Mouse (Mus musculus): ENCODE measurements around the gene Tnfrsf13b. TPM values are rescaled to one million over a fixed set of nuclear protein-coding genes. Genes with fewer than 3 reads are reported as not detected.
A peak's percentile ranks its signal among the peaks of the same experiment; 100 is the strongest.
"Not testable (repeated sequence)": the region's sequence is repeated elsewhere in the genome, so short reads cannot be mapped to it uniquely, and the experiment has no call there.

Tnfrsf13b gene
- total RNA-seq, 4 experiments from 2014 or later, result 0.76 to 2.3 (median 1.5) TPM

GRCm38 (mm10) chr11:61170184-61170583, 43.6 kb downstream of the Tnfrsf13b start:
- DNase-seq (ENCODE audit: low spot score in 2 of 2), result no peak

GRCm38 (mm10) chr11:61173477-61173876, 46.9 kb downstream of the Tnfrsf13b start:
- DNase-seq (ENCODE audit: low spot score in 2 of 2), result not testable (repeated sequence)

GRCm38 (mm10) chr11:61174291-61174820, 47.8 kb downstream of the Tnfrsf13b start:
- peak in 1 of 2 experiments; percentile 40 for DNase-seq (ENCODE audit: low spot score in 2 of 2)

- peak; percentile 98 to 100 for DNase-seq (ENCODE audit: low spot score in 2 of 2)
Measured at GRCm38 (mm10) chr11:61174821-61175658, 48.5 kb downstream of the Tnfrsf13b start, which contains the start of gene Usp22. Gene Usp22 (minus strand): TSS chr11:61175055.

GRCm38 (mm10) chr11:61175778-61176177, 49.2 kb downstream of the Tnfrsf13b start:
- DNase-seq (ENCODE audit: low spot score in 2 of 2), result no peak

- no peak for DNase-seq (ENCODE audit: low spot score in 2 of 2)
Measured at GRCm38 (mm10) chr11:61176321-61176720, 49.8 kb downstream of the Tnfrsf13b start.

- DNase-seq (ENCODE audit: low spot score in 2 of 2), result no peak
Measured at GRCm38 (mm10) chr11:61180361-61180760, 53.8 kb downstream of the Tnfrsf13b start.

GRCm38 (mm10) chr11:61181624-61182023, 55.1 kb downstream of the Tnfrsf13b start:
- no peak for DNase-seq (ENCODE audit: low spot score in 2 of 2)

GRCm38 (mm10) chr11:61183820-61184219, 57.3 kb downstream of the Tnfrsf13b start:
- DNase-seq (ENCODE audit: low spot score in 2 of 2), result no peak

GRCm38 (mm10) chr11:61190776-61191175, 64.2 kb downstream of the Tnfrsf13b start:
- no peak for DNase-seq (ENCODE audit: low spot score in 2 of 2)

- DNase-seq (ENCODE audit: low spot score in 2 of 2), result not testable (repeated sequence)
Measured at GRCm38 (mm10) chr11:61192123-61192522, 65.6 kb downstream of the Tnfrsf13b start.

- DNase-seq (ENCODE audit: low spot score in 2 of 2), result no peak
Measured at GRCm38 (mm10) chr11:61192779-61193178, 66.2 kb downstream of the Tnfrsf13b start.

GRCm38 (mm10) chr11:61193392-61193791, 66.8 kb downstream of the Tnfrsf13b start:
- DNase-seq (ENCODE audit: low spot score in 2 of 2), result peak in 1 of 2 experiments; percentile 54

GRCm38 (mm10) chr11:61196616-61197353, 70.2 kb downstream of the Tnfrsf13b start:
- no peak for DNase-seq (ENCODE audit: low spot score in 2 of 2)

- no peak for DNase-seq (ENCODE audit: low spot score in 2 of 2)
Measured at GRCm38 (mm10) chr11:61197935-61198334, 71.4 kb downstream of the Tnfrsf13b start.

Other genes starting within 250 kb of the Tnfrsf13b start
- 10 to 100 TPM; 26.7 to 33.3 (median 30.3) TPM for gene Tmem11, start 247.5 kb upstream of the Tnfrsf13b start, total RNA-seq (2022)
- gene Natd1, start 212.0 kb upstream of the Tnfrsf13b start, total RNA-seq (2022), result 10 to 100 TPM in 3 of 4 experiments, 1 to 10 TPM in 1; 9.6 to 13.4 (median 11.9) TPM
- gene Map2k3, start 194.7 kb upstream of the Tnfrsf13b start, total RNA-seq (2022), result 10 to 100 TPM; 12.0 to 18.7 (median 16.3) TPM
- 10 to 100 TPM; 15.1 to 19.8 (median 15.6) TPM for gene Kcnj12, start 104.2 kb upstream of the Tnfrsf13b start, total RNA-seq (2022)
- gene Usp22, start 48.3 kb downstream of the Tnfrsf13b start, total RNA-seq (2022), result 100 to 1,000 TPM; 202 to 230 (median 218) TPM
- 1 to 10 TPM; 2.3 to 4.3 (median 2.7) TPM for gene Aldh3a1, start 80.8 kb downstream of the Tnfrsf13b start, total RNA-seq (2022)
- gene Aldh3a2, start 140.7 kb downstream of the Tnfrsf13b start, total RNA-seq (2022), result 10 to 100 TPM; 54.8 to 58.9 (median 56.1) TPM
- under 1 TPM; 0.23 to 0.55 (median 0.27) TPM for gene Slc47a2, start 216.1 kb downstream of the Tnfrsf13b start, total RNA-seq (2022)

Data from left cerebral cortex, adult 8-10 months (tissue).